Comparison of ENCODE assay signal across 7 mouse cellular contexts in genomic region chr1:166043451-166044149, GRCm38 (mm10). TPM values are rescaled to one million over a fixed set of nuclear protein-coding genes. Genes with fewer than 3 reads are reported as not detected.
DNase-seq lines count a peak whose midpoint lies in the region; ATAC-seq lines count a peak whose summit lies in the region.

No protein-coding gene starts in this region.

- no peak overlapping the region for H3K9ac ChIP-seq in neural tube, embryonic 13.5 days

- peak; percentile 35 to 68 for ATAC-seq in hematopoietic stem cell, adult 5-6 weeks (replicated peaks in 1 of 2; ENCODE audit: insufficient read depth in 1 of 2, low FRiP score in 2 of 2, low TSS enrichment in 1 of 2, low read depth in 1 of 2, poor library complexity in 2 of 2, severe bottlenecking in 2 of 2)
- peak; percentile 42; the same call in 1 of the 2 replicates for ATAC-seq in neural tube, embryonic 13.5 days (ENCODE audit: low read depth)

- no peaks in the 10 kb centered on the region for H3K36me3 ChIP-seq in neural tube, embryonic 13.5 days

- DNase-seq in lung, postnatal 10 days, result peak; percentile 26
- no peak for DNase-seq in lung, adult 18-20 months
- peak; percentile 35 for DNase-seq in c-Kit-positive CD71-negative TER-119-negative erythroid progenitor cells, embryonic 14.5 days (ENCODE audit: low read depth)
- DNase-seq in spleen, adult 12 weeks (ENCODE audit: low spot score), result no peak
- DNase-seq in spleen, postnatal 4 days (ENCODE audit: low spot score in 2 of 2), result no peak

- H3K27me3 ChIP-seq in neural tube, embryonic 13.5 days, result peaks cover 27% of the 10 kb centered on the region

- H3K4me3 ChIP-seq in neural tube, embryonic 13.5 days, result no peak overlapping the region

- H3K9me3 ChIP-seq in neural tube, embryonic 13.5 days, result no peaks in the 10 kb centered on the region

- no peak overlapping the region for H3K4me2 ChIP-seq in neural tube, embryonic 13.5 days

- WGBS in neural tube, embryonic 13.5 days, result 72% methylated on average over 21 of the region's 21 CpGs

- H3K4me1 ChIP-seq in neural tube, embryonic 13.5 days (replicated peaks), result peaks cover 43% of the 10 kb centered on the region

- H3K27ac ChIP-seq in neural tube, embryonic 13.5 days (replicated peaks), result no peak overlapping the region

RNA-seq across cellular contexts. Expression of gene Pou2f1, which starts 41.1 kb away (rescaled TPM):
- total RNA-seq in hematopoietic stem cell, adult 5-6 weeks (2017), result 22.8 and 24.2 TPM in 2 replicates
- polyA plus RNA-seq in neural tube, embryonic 13.5 days (2015; fragmentation: Nextera tagmentation; extraction: Ambion mirVana), result 15.5 and 18.1 TPM in 2 replicates

Comparison
In these comparisons a context has a peak if more than half of its experiments do, and no peak if none do; other contexts are left out.
1. DNase-seq: peak in lung, postnatal 10 days (single experiment) and c-Kit-positive CD71-negative TER-119-negative erythroid progenitor cells, embryonic 14.5 days (single experiment); none in lung, adult 18-20 months (0 of 2), spleen, adult 12 weeks (single experiment) and spleen, postnatal 4 days (0 of 2).